Mouse (Mus musculus) midbrain, embryonic 16.5 days (tissue): ENCODE measurements around the gene Pradc1. TPM values are rescaled to one million over a fixed set of nuclear protein-coding genes. Genes with fewer than 3 reads are reported as not detected.

Experiments
- ATAC-seq: fragments of 200-750 bp; cut with Nextera tagmentation; 2 replicates; pipeline ENCODE4 v1.8.0; 2017; ENCODE audit warnings: moderate TSS enrichment
- H3K27ac ChIP-seq: fragments of 300-500 bp; sonication (generic); 2 replicates; pipeline ENCODE4 v1.5.1; 2014; ENCODE audit warnings: mild to moderate bottlenecking, low read length, mixed read lengths
- H3K27me3 ChIP-seq: fragments of 300-500 bp; sonication (generic); 2 replicates; pipeline ENCODE4 v1.6.1; 2014; ENCODE audit warnings: low read depth, low read length, mixed read lengths; ENCODE audit not compliant: control insufficient read depth, insufficient read depth
- H3K36me3 ChIP-seq: fragments of 300-500 bp; sonication (generic); 2 replicates; pipeline ENCODE4 v1.6.1; 2014; ENCODE audit warnings: mild to moderate bottlenecking, low read length, moderate library complexity, mixed read lengths; ENCODE audit not compliant: control insufficient read depth, insufficient read depth
- H3K4me1 ChIP-seq: fragments of 300-500 bp; sonication (generic); 2 replicates; pipeline ENCODE4 v1.6.1; 2014; ENCODE audit warnings: mild to moderate bottlenecking, low read length, mixed read lengths; ENCODE audit not compliant: control insufficient read depth, insufficient read depth
- H3K4me2 ChIP-seq: fragments of 300-500 bp; sonication (generic); 2 replicates; pipeline ENCODE4 v1.6.1; 2014; ENCODE audit warnings: mild to moderate bottlenecking, low read length, mixed read lengths
- H3K4me3 ChIP-seq: fragments of 300-500 bp; sonication (generic); 2 replicates; pipeline ENCODE4 v1.5.1; 2014; ENCODE audit warnings: low read depth, mild to moderate bottlenecking, low read length, moderate library complexity, mixed read lengths
- H3K9ac ChIP-seq: fragments of 300-500 bp; sonication (generic); 2 replicates; pipeline ENCODE4 v1.6.1; 2014; ENCODE audit warnings: low read depth, low read length, mixed read lengths
- H3K9me3 ChIP-seq: fragments of 300-500 bp; sonication (generic); replicated peaks from 2 replicates; pipeline ENCODE4 v1.6.1; 2014; ENCODE audit warnings: mild to moderate bottlenecking, low read length, mixed read lengths; ENCODE audit not compliant: control insufficient read depth, poor library complexity, severe bottlenecking
- WGBS: fragments of 180-500 bp; shearing (Covaris S2); extraction: QIAGEN DNeasy Blood & Tissue Kit; methylation state at CpG from one replicate; pipeline ENCODE4 v1.1.7; 2014; 5-methylcytosine and 5-hydroxymethylcytosine counted together
- polyA plus RNA-seq: library from polyadenylated mRNA; unstranded; fragments of >200 nt; fragmentation: Nextera tagmentation; extraction: Ambion mirVana; gene quantifications from 2 replicates; pipeline ENCODE4 v1.2.1, GENCODE M21; 2015

Gene Pradc1
- polyA plus RNA-seq, 1 experiment from 2014 or later, result 24.7 TPM

DNA sequence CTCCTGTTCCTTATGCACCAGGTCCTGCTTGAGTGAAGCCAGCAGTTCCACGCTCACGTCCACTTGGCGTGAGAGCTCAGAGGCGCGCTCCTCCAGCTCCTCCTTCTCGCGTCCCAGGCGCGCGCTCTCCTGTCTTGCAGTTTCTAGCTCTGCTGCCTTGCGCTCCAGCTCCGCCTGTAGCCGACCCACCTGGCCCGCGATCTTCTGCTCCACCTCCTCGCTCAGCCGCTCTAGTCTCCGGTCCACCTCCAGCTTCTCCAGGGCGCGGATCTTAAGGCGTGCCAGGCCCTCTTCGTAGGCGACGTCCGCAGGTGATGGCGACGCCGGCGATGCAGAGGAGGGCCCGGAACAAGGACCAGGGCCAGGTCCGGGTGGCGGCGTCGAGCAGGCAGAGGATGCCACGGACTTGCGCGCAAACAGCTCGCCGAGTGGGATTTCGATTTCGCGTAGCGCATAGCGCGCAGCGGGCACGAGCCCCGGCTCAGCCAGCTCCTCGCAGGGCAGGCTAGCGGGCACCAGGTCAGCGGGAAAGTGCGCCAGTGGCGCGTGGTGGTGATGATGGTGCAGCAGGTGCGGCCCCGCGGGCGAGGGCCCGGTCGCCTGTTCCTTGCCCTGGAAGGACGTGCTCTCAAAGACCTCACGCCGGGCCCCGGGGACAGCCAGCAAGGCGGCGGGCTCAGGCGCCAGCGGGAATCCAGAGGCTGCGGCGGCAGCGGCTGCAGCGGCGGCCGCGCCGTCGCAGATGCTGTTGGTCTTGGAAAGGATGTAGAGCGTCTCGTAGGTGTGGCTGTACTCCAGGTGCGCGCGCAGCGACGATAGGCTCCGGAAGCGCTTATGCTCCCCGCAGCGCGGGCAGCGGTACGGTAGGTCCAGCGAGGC, 32.3 kb upstream of the Pradc1 start:
- H3K4me3 ChIP-seq, result peak overlapping the region; percentile 31
- H3K4me1 ChIP-seq, result 0 out of 2 replicates have a peak, but pooled peaks cover 4% of the 10 kb centered on the region
- H3K36me3 ChIP-seq, result peaks cover 7% of the 10 kb centered on the region; the same call in 1 of the 2 replicates
- peaks cover 12% of the 10 kb centered on the region for H3K27me3 ChIP-seq
- no peaks in the 10 kb centered on the region for H3K9me3 ChIP-seq
- H3K9ac ChIP-seq, result peak overlapping the region; percentile 46
- peak overlapping the region; percentile 54 for H3K4me2 ChIP-seq
- 5% methylated on average over 91 of the region's 92 CpGs for WGBS
- ATAC-seq, result peak; percentile 29; the same call in 1 of the 2 replicates
- no peak overlapping the region for H3K27ac ChIP-seq

DNA sequence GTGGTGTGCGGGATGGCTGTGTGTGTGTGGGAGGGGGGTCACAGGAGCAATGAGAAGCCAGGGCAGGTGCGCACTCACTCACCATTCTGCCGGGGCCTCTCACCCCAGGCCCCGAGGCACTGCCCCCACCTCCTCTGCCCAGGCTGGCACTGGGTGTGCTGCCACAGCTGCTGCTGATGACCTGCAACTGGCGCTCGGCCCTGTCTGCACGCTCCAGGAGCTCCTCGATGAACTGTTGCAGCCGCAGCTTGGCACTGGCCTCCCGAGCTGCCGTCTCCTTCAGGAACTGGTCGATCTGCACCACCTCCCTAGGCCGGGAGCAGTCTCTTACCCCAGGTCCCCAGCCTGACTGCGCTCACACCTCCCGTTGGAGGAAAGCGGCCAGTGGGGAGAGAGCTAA, 28.9 kb upstream of the Pradc1 start:
- WGBS, result 66% methylated on average over 16 of the region's 16 CpGs
- H3K4me2 ChIP-seq, result no peak overlapping the region
- H3K9me3 ChIP-seq, result no peaks in the 10 kb centered on the region
- peaks cover 7% of the 10 kb centered on the region for H3K27me3 ChIP-seq
- no peak overlapping the region for H3K27ac ChIP-seq
- no peak overlapping the region for H3K9ac ChIP-seq
- no peak for ATAC-seq
- H3K4me1 ChIP-seq, result 0 out of 2 replicates have a peak, but pooled peaks cover 4% of the 10 kb centered on the region
- peaks cover 17% of the 10 kb centered on the region; the same call in 1 of the 2 replicates for H3K36me3 ChIP-seq
- no peak overlapping the region for H3K4me3 ChIP-seq

DNA sequence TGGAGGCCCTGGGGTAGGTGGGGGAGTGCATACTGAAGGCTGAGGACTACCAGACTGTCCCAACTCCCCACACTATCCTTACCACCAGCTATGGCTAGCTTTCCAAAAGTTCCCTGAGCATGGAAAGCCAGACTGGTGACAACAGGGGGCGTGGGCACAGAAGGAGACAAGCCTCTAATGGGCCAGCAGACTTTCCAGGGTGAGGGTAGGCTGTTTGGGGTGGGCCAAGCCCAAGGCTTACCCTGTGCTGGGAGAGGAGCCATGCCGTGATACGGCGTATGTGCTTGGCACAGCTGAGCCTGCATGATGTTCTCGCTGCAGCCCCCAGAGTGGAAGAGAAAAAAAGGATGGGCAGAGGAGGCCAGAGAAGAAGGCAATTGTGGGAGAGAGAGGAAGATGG, 28.2 kb upstream of the Pradc1 start:
- Histone ChIP-seq H3K9me3 (no peaks in the 10 kb centered on the region), H3K27ac (no peak overlapping the region), H3K36me3 (peaks cover 17% of the 10 kb centered on the region; the same call in 1 of the 2 replicates), H3K9ac (no peak overlapping the region), H3K4me2 (no peak overlapping the region), H3K4me3 (no peak overlapping the region), H3K27me3 (peaks cover 7% of the 10 kb centered on the region), H3K4me1 (0 out of 2 replicates have a peak, but pooled peaks cover 4% of the 10 kb centered on the region)
- ATAC-seq, result no peak
- 78% methylated on average over 5 of the region's 5 CpGs for WGBS

DNA sequence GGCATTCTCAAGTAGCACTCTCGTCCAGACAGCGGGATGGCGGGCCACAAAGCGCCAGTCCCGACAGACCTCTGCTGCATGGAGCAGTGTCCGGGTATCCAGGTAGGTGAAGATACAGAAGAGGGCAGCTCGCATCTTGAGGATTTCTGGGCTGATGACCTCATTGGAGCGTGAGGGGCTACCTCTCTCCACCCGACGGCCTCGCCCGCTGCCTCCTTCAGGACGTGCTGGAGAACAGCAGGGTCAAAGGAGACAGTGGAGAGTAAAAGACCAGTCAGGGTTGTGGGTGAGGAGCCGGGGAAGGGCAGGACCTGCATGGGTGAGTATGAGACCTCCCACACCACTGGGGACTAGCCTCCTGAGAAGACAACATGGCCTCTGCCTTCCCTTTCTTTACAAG, 26.6 kb upstream of the Pradc1 start:
- H3K36me3 ChIP-seq, result peaks cover 18% of the 10 kb centered on the region; the same call in 1 of the 2 replicates
- H3K9me3 ChIP-seq, result no peaks in the 10 kb centered on the region
- no peaks in the 10 kb centered on the region for H3K27me3 ChIP-seq
- H3K4me2 ChIP-seq, result no peak overlapping the region
- no peak for ATAC-seq
- no peak overlapping the region for H3K9ac ChIP-seq
- H3K27ac ChIP-seq, result no peak overlapping the region
- H3K4me3 ChIP-seq, result no peak overlapping the region
- 47% methylated on average over 14 of the region's 14 CpGs for WGBS
- no peaks in the 10 kb centered on the region for H3K4me1 ChIP-seq

DNA sequence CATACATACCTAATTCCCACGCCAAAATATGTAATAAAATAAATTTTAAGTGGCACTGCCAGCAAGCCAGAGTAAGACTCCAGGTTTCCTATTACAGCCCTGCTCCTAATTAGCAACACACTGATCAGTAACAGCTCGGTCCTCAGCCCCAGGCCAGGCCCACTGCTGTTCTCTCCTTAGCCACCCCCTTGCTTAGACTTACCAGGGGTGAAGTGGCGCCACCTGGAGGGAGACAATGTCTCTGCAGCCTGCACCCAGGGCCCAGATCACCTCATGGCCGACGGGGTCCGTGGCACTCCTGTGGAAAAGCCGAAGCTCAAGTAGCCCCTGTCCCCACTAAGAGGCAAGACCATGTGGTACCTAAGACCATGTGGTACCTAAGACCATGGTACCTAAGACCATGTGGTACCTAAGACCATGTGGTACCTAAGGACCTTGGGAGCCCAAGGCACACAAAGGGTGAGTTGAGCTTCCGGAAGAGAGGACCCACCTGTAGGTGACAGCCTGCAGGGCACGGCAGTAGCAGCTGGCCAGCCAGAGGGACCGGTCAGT, 25.7 kb upstream of the Pradc1 start:
- Histone ChIP-seq H3K27ac (no peak overlapping the region), H3K4me1 (no peaks in the 10 kb centered on the region), H3K4me2 (no peak overlapping the region), H3K9me3 (no peaks in the 10 kb centered on the region), H3K4me3 (no peak overlapping the region), H3K27me3 (no peaks in the 10 kb centered on the region), H3K9ac (no peak overlapping the region), H3K36me3 (peaks cover 25% of the 10 kb centered on the region; the same call in 1 of the 2 replicates)
- 47% methylated on average over 10 of the region's 10 CpGs for WGBS
- peak; percentile 10; the same call in 1 of the 2 replicates for ATAC-seq

GRCm38 (mm10) chr6:85475581-85475980, 23.8 kb upstream of the Pradc1 start:
- no peak overlapping the region for H3K4me2 ChIP-seq
- no peak overlapping the region for H3K4me3 ChIP-seq
- 91% methylated on average over 3 of the region's 3 CpGs for WGBS
- H3K27me3 ChIP-seq, result no peaks in the 10 kb centered on the region
- no peak overlapping the region for H3K9ac ChIP-seq
- no peak for ATAC-seq
- no peaks in the 10 kb centered on the region for H3K4me1 ChIP-seq
- H3K9me3 ChIP-seq, result no peaks in the 10 kb centered on the region
- no peak overlapping the region for H3K27ac ChIP-seq
- peaks cover 28% of the 10 kb centered on the region for H3K36me3 ChIP-seq

DNA sequence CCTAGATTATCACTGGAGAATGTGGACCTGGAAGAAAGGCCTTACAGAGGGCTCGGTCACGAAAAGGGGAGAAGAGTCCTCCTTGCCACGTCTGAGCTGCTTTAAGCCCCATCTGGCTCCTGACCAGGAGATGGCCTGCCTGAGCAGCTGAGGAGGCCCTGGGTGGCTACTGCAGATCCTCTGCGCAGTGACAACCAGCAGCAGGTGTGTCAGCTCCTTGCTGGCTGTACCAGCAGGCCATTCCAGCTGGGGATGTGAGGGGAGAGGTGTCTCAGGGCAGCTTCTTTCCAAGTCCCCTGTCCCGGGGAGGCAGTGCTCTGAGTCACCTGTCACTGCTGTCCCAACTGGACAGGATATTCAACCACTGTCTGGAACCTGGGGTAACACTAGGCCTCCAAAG, 20.8 kb upstream of the Pradc1 start:
- no peaks in the 10 kb centered on the region for H3K27me3 ChIP-seq
- no peak overlapping the region for H3K9ac ChIP-seq
- H3K4me1 ChIP-seq, result no peaks in the 10 kb centered on the region
- no peaks in the 10 kb centered on the region for H3K9me3 ChIP-seq
- H3K27ac ChIP-seq, result no peak overlapping the region
- H3K4me2 ChIP-seq, result no peak overlapping the region
- H3K36me3 ChIP-seq, result peaks cover 34% of the 10 kb centered on the region
- 55% methylated on average over 5 of the region's 5 CpGs for WGBS
- H3K4me3 ChIP-seq, result no peak overlapping the region
- ATAC-seq, result no peak

DNA sequence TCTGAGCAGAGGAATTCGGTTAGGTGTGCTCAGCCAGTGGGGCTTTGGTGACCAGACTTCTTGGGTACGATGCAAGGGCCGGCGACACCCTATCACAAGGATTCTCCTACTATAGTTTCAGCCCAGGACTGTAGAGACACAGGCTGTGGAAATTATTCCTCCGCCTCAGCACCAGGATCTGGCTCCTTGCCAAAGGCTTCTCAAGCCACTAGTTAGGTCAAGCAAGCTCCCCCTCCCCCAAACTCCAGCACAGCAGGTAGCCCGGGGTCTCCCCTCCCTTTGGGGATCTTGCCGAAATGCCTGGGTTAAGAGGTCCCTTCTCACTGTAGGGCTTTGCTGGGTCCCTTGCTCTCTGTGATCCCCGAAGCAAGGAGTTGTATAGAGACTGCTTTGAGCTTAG, 20.2 kb upstream of the Pradc1 start:
- no peaks in the 10 kb centered on the region for H3K9me3 ChIP-seq
- no peak overlapping the region for H3K9ac ChIP-seq
- H3K36me3 ChIP-seq, result peaks cover 37% of the 10 kb centered on the region
- H3K4me3 ChIP-seq, result no peak overlapping the region
- no peak for ATAC-seq
- WGBS, result 59% methylated on average over 8 of the region's 8 CpGs
- no peak overlapping the region for H3K4me2 ChIP-seq
- H3K27me3 ChIP-seq, result no peaks in the 10 kb centered on the region
- H3K27ac ChIP-seq, result no peak overlapping the region
- H3K4me1 ChIP-seq, result no peaks in the 10 kb centered on the region
